Mouse (Mus musculus) stomach, postnatal 0 days (tissue): ENCODE measurements around the gene Tns3.

Experiments
- CTCF ChIP-seq: IDR thresholded peaks from 2 replicates; pipeline ENCODE4 v1.5.1; 2016; ENCODE audit warnings: antibody characterized with exemption, low read depth, mild to moderate bottlenecking, moderate library complexity
- EP300 ChIP-seq: optimal IDR thresholded peaks from 2 replicates; pipeline ENCODE3; 2016; ENCODE audit warnings: antibody characterized with exemption

DNA sequence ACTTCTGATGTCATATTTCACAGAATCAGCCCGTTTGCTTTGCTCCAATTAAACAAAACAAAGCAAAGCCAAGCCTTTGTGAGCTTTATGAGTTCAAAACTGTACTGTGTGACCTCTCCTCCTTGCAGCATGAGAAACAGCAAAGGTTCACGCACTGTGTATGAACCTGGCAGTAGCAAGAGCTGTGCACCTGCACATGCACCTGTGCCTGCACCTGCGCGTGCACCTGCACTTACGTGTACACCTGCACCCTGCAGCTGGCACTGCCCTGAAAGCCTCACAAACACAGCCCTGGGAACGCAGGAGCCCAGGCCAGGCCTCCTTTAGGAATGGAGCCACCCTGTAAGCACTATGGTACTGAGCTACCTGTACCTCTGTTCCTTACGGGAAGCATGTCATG lies 91.6 kb downstream of the Tns3 start:
- TF ChIP-seq CTCF (no peak), EP300 (no peak)
